Mouse (Mus musculus) forelimb bud, embryonic 11.5 days (tissue): Measurements from ENCODE around the gene Rsf1.

Experiments
- DNase-seq: peaks from one replicate; pipeline ENCODE4 v3.0.0-alpha.2; 2012; ENCODE audit warnings: low read depth, low spot score

The Rsf1 gene

GRCm38 (mm10) chr7:97725401-97725800 is 145.7 kb downstream of the Rsf1 start:
- no peak for DNase-seq

- no peak for DNase-seq
Measured at GRCm38 (mm10) chr7:97726080-97726479, 146.4 kb downstream of the Rsf1 start.

- no peak for DNase-seq
Measured at GRCm38 (mm10) chr7:97726778-97727177, 147.1 kb downstream of the Rsf1 start.

- no peak for DNase-seq
Measured at GRCm38 (mm10) chr7:97728666-97729614, 149.3 kb downstream of the Rsf1 start.

GRCm38 (mm10) chr7:97730427-97730826 is 150.7 kb downstream of the Rsf1 start:
- no peak for DNase-seq

GRCm38 (mm10) chr7:97733606-97734005 is 153.9 kb downstream of the Rsf1 start:
- DNase-seq, result no peak

GRCm38 (mm10) chr7:97735021-97735420 is 155.3 kb downstream of the Rsf1 start:
- no peak for DNase-seq

GRCm38 (mm10) chr7:97735886-97736420 is 156.3 kb downstream of the Rsf1 start:
- DNase-seq, result no peak

GRCm38 (mm10) chr7:97737256-97737637 is 157.6 kb downstream of the Rsf1 start:
- DNase-seq, result no peak

GRCm38 (mm10) chr7:97737638-97738456 is 158.2 kb downstream of the Rsf1 start, which contains the start of gene Aqp11:
TSS of gene Aqp11 (minus strand) at chr7:97738289.
- peak; percentile 78 for DNase-seq

GRCm38 (mm10) chr7:97740948-97741347 is 161.3 kb downstream of the Rsf1 start:
- DNase-seq, result no peak

GRCm38 (mm10) chr7:97741756-97742291 is 162.1 kb downstream of the Rsf1 start:
- DNase-seq, result no peak
